Mouse (Mus musculus) forebrain, embryonic 14.5 days (tissue): ENCODE measurements around the gene Hbp1. TPM values are rescaled to one million over a fixed set of nuclear protein-coding genes. Genes with fewer than 3 reads are reported as not detected.

Source experiments
- ATAC-seq: fragments of 200-750 bp; cut with Nextera tagmentation; 2 replicates; pipeline ENCODE4 v1.8.0; 2017; ENCODE audit warnings: mild to moderate bottlenecking, moderate library complexity
- DNase-seq: peaks from one replicate; pipeline ENCODE4 v3.0.0-alpha.2; 2015; ENCODE audit warnings: low spot score
- H3K27ac ChIP-seq: fragments of 300-500 bp; sonication (generic); 2 replicates; pipeline ENCODE4 v1.5.1; 2014; ENCODE audit warnings: low read depth, mild to moderate bottlenecking, control low read depth, low read length, moderate library complexity
- H3K27me3 ChIP-seq: fragments of 300-500 bp; sonication (generic); replicated peaks from 2 replicates; pipeline ENCODE4 v1.6.1; 2014; ENCODE audit warnings: low read length, control low read depth, mixed read lengths; ENCODE audit not compliant: control insufficient read depth, insufficient read depth
- H3K36me3 ChIP-seq: fragments of 300-500 bp; sonication (generic); 2 replicates; pipeline ENCODE4 v1.6.1; 2014; ENCODE audit warnings: low read length, control low read depth; ENCODE audit not compliant: control insufficient read depth, insufficient read depth
- H3K4me1 ChIP-seq: fragments of 300-500 bp; sonication (generic); 2 replicates; pipeline ENCODE4 v1.6.1; 2014; ENCODE audit warnings: antibody characterized with exemption, low read length, control low read depth; ENCODE audit not compliant: control insufficient read depth, insufficient read depth
- H3K4me2 ChIP-seq: fragments of 300-500 bp; sonication (generic); 2 replicates; pipeline ENCODE4 v1.6.1; 2014; ENCODE audit warnings: mild to moderate bottlenecking, control low read depth, low read length
- H3K4me3 ChIP-seq: fragments of 300-500 bp; sonication (generic); 2 replicates; pipeline ENCODE4 v1.5.1; 2014; ENCODE audit warnings: low read depth, low read length, control low read depth
- H3K9ac ChIP-seq: fragments of 300-500 bp; sonication (generic); 2 replicates; pipeline ENCODE4 v1.6.1; 2014; ENCODE audit warnings: mild to moderate bottlenecking, low read length, control low read depth, moderate library complexity
- H3K9me3 ChIP-seq: fragments of 300-500 bp; sonication (generic); replicated peaks from 2 replicates; pipeline ENCODE4 v1.6.1; 2016; ENCODE audit warnings: low read length, control low read depth, mixed read lengths; ENCODE audit not compliant: control insufficient read depth
- WGBS: fragments of 180-500 bp; shearing (Covaris S2); extraction: QIAGEN DNeasy Blood & Tissue Kit; methylation state at CpG from one replicate; pipeline ENCODE4 v1.1.7; 2014; 5-methylcytosine and 5-hydroxymethylcytosine counted together
- polyA plus RNA-seq: library from polyadenylated mRNA; unstranded; fragments of >200 nt; fragmentation: Nextera tagmentation; extraction: Ambion mirVana; gene quantifications from 2 replicates; pipeline ENCODE4 v1.2.1, GENCODE M21; 2014

The Hbp1 gene
- polyA plus RNA-seq, 1 experiment from 2014 or later = 112 TPM

- Histone ChIP-seq H3K9me3 (no peaks in the 10 kb centered on the region), H3K4me3 (no peak overlapping the region), H3K4me1 (no peaks in the 10 kb centered on the region), H3K27ac (no peak overlapping the region), H3K27me3 (no peaks in the 10 kb centered on the region), H3K36me3 (peaks cover 65% of the 10 kb centered on the region), H3K9ac (no peak overlapping the region), H3K4me2 (no peak overlapping the region)
- 30% methylated on average over 4 of the region's 4 CpGs for WGBS
- DNase-seq (peak; percentile 81), ATAC-seq (peak; percentile 92)
Measured at GRCm38 (mm10) chr12:31926661-31927061, 23.7 kb downstream of the Hbp1 start.

- 89% methylated on average over 6 of the region's 6 CpGs for WGBS
- ATAC-seq (no peak), DNase-seq (no peak)
- Histone ChIP-seq H3K27ac (no peak overlapping the region), H3K36me3 (peaks cover 58% of the 10 kb centered on the region), H3K9ac (no peak overlapping the region), H3K4me2 (no peak overlapping the region), H3K4me1 (no peaks in the 10 kb centered on the region), H3K9me3 (no peaks in the 10 kb centered on the region), H3K4me3 (no peak overlapping the region), H3K27me3 (no peaks in the 10 kb centered on the region)
Measured at GRCm38 (mm10) chr12:31925343-31925742, 25.0 kb downstream of the Hbp1 start.

- Histone ChIP-seq H3K9me3 (no peaks in the 10 kb centered on the region), H3K36me3 (peaks cover 56% of the 10 kb centered on the region)
- WGBS = 94% methylated on average over 3 of the region's 3 CpGs
Measured at GRCm38 (mm10) chr12:31924135-31924534, 26.2 kb downstream of the Hbp1 start.

GRCm38 (mm10) chr12:31920464-31921405 is 29.6 kb downstream of the Hbp1 start:
- Histone ChIP-seq H3K9me3 (no peaks in the 10 kb centered on the region), H3K27me3 (no peaks in the 10 kb centered on the region), H3K4me2 (no peak overlapping the region), H3K9ac (no peak overlapping the region), H3K4me3 (no peak overlapping the region), H3K4me1 (no peaks in the 10 kb centered on the region), H3K36me3 (peaks cover 31% of the 10 kb centered on the region), H3K27ac (no peak overlapping the region)
- 88% methylated on average over 18 of the region's 18 CpGs for WGBS
- no peak; the same call in 1 of the 2 replicates for ATAC-seq
- no peak for DNase-seq

More at GRCm38 (mm10) chr12:31924135-31924534, 26.2 kb downstream of the Hbp1 start:
- DNase-seq (no peak), ATAC-seq (no peak)
- no peaks in the 10 kb centered on the region for H3K4me1 ChIP-seq
- H3K4me2 ChIP-seq = no peak overlapping the region
- no peak overlapping the region for H3K4me3 ChIP-seq
- no peak overlapping the region for H3K9ac ChIP-seq
- no peaks in the 10 kb centered on the region for H3K27me3 ChIP-seq
- no peak overlapping the region for H3K27ac ChIP-seq

GRCm38 (mm10) chr12:31917245-31917644 is 33.1 kb downstream of the Hbp1 start:
- no peak overlapping the region for H3K4me3 ChIP-seq
- no peaks in the 10 kb centered on the region for H3K9me3 ChIP-seq
- DNase-seq = no peak
- 83% methylated on average over 5 of the region's 5 CpGs for WGBS
- no peak overlapping the region for H3K9ac ChIP-seq
- H3K4me2 ChIP-seq = no peak overlapping the region
- H3K27ac ChIP-seq = no peak overlapping the region
- H3K27me3 ChIP-seq = no peaks in the 10 kb centered on the region
- ATAC-seq = no peak
- no peaks in the 10 kb centered on the region for H3K4me1 ChIP-seq
- H3K36me3 ChIP-seq = 0 out of 2 replicates have a peak, but pooled peaks cover 13% of the 10 kb centered on the region

- 0 out of 2 replicates have a peak, but pooled peaks cover 13% of the 10 kb centered on the region for H3K36me3 ChIP-seq
- H3K9ac ChIP-seq = no peak overlapping the region
- H3K27ac ChIP-seq = no peak overlapping the region
- H3K4me2 ChIP-seq = no peak overlapping the region
- no peaks in the 10 kb centered on the region for H3K4me1 ChIP-seq
- H3K9me3 ChIP-seq = no peaks in the 10 kb centered on the region
- DNase-seq (no peak), ATAC-seq (no peak)
- WGBS = 93% methylated on average over 5 of the region's 5 CpGs
- no peaks in the 10 kb centered on the region for H3K27me3 ChIP-seq
- no peak overlapping the region for H3K4me3 ChIP-seq
Measured at GRCm38 (mm10) chr12:31916691-31917090, 33.6 kb downstream of the Hbp1 start.

GRCm38 (mm10) chr12:31913614-31914013 is 36.7 kb downstream of the Hbp1 start:
- H3K27ac ChIP-seq = no peak overlapping the region
- no peak overlapping the region for H3K4me3 ChIP-seq
- H3K27me3 ChIP-seq = no peaks in the 10 kb centered on the region
- no peak overlapping the region for H3K4me2 ChIP-seq
- ATAC-seq (no peak), DNase-seq (no peak)
- no peaks in the 10 kb centered on the region for H3K9me3 ChIP-seq
- H3K4me1 ChIP-seq = no peaks in the 10 kb centered on the region
- no peaks in the 10 kb centered on the region for H3K36me3 ChIP-seq
- 65% methylated on average over 4 of the region's 4 CpGs for WGBS
- no peak overlapping the region for H3K9ac ChIP-seq

GRCm38 (mm10) chr12:31912966-31913551 is 37.3 kb downstream of the Hbp1 start:
- no peaks in the 10 kb centered on the region for H3K4me1 ChIP-seq
- no peak for ATAC-seq
- H3K9ac ChIP-seq = no peak overlapping the region
- no peaks in the 10 kb centered on the region for H3K27me3 ChIP-seq
- no peak overlapping the region for H3K27ac ChIP-seq
- H3K36me3 ChIP-seq = no peaks in the 10 kb centered on the region
- no peak for DNase-seq
- H3K9me3 ChIP-seq = no peaks in the 10 kb centered on the region
- no peak overlapping the region for H3K4me3 ChIP-seq
- WGBS = 87% methylated on average over 6 of the region's 6 CpGs
- H3K4me2 ChIP-seq = no peak overlapping the region

GRCm38 (mm10) chr12:31907436-31907835 is 42.9 kb downstream of the Hbp1 start:
- Histone ChIP-seq H3K4me3 (no peak overlapping the region), H3K27ac (no peak overlapping the region), H3K27me3 (no peaks in the 10 kb centered on the region), H3K9me3 (no peaks in the 10 kb centered on the region), H3K9ac (no peak overlapping the region), H3K36me3 (no peaks in the 10 kb centered on the region), H3K4me2 (no peak overlapping the region), H3K4me1 (peaks cover 13% of the 10 kb centered on the region; the same call in 1 of the 2 replicates)
- ATAC-seq = no peak
- WGBS = 95% methylated on average over 2 of the region's 2 CpGs
- no peak for DNase-seq
